Mouse (Mus musculus) heart, postnatal 25 days (tissue): ENCODE measurements around the gene Rnf111. TPM values are rescaled to one million over a fixed set of nuclear protein-coding genes. Genes with fewer than 3 reads are reported as not detected.
"Not testable (repeated sequence)": the region's sequence is repeated elsewhere in the genome, so short reads cannot be mapped to it uniquely, and the experiment has no call there.

Experiments used
- DNase-seq: peaks from one replicate; pipeline ENCODE4 v3.0.0; 2022; ENCODE audit warnings: low spot score
- intact Hi-C: fragments of 180-260 bp; cut with DNase I; formaldehyde crosslinking; loops from one replicate; pipeline ENCODE4 v1.15.1; 2025
- total RNA-seq, 2 experiments: library from RNA; stranded (reverse); gene quantifications; 2 replicates each; pipeline ENCODE4 v1.2.3; 2021

Rnf111 gene
- total RNA-seq, 2 experiments from 2014 or later: 18.4 to 21.2 TPM

DNA sequence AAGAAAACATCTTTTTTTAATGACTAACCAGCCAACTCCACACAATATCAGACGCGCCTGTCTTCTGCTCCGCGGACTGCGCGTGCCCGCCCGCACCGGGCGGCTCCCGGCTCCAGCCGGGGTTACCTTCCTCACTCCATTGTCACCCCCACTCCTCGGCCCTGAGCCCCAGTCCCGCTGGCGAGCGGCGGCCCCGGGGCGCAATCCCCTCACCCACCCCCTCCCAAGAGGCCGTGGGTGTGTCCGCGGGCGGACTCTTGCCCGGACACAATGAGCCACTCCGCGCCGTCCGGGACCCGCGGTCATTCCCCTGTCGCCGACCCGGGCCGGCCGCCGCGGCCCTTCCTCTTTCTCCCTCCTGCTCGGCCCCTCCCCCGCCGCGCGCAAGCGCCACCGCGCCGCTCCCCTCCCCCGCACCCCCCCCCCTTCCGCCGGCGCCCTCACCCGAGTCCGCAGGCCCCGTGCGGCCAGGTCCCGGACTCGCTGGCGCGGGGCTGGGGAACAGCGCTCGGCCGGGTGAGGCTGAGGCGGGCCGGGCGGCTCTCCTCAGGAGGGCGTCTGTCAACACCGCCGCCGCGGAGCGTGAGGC lies 416 bp downstream of the Rnf111 start:
- intact Hi-C loops: loop anchor here (5.0 kb wide), 1 partner anchor 81 kb away; the partner anchor contains the start of gene Ccnb2
- peak; percentile 31 for DNase-seq

DNA sequence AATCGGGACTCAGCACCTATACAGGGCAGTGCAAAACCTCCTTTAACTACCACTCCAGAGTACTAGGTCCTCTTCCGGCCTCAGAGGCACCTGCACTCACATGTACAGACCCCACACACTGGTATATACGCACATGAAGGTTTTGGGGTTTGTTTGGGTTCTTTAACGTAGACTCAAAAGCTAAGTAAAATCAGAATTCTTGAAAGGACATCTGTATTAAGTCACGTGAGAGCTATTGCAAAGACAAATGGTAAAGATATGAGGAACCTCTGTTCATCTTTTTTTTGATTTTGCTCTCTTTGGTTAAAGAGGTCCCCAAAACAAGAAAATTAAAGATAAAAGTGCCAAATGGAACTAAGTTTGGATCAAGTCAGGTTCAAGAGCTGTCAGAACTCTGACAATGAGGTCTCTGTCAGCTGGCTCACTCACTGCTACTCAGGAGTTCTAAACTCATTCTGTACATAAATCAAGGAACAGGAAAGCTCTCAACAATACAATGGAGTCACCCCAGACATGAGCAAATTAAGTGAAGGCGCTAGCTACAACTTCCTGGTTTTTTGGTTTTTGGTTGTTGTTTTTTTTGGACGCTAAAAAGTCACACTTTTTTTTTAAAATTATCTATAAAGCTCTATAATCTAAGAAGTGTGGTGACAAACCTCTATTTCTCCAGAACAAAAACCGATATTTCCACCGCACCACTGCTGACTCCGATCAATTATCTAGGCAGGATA lies 1.1 kb downstream of the Rnf111 start:
- intact Hi-C loops: loop anchor here (5.0 kb wide), 1 partner anchor 80 kb away; the partner anchor contains the start of gene Ccnb2

DNA sequence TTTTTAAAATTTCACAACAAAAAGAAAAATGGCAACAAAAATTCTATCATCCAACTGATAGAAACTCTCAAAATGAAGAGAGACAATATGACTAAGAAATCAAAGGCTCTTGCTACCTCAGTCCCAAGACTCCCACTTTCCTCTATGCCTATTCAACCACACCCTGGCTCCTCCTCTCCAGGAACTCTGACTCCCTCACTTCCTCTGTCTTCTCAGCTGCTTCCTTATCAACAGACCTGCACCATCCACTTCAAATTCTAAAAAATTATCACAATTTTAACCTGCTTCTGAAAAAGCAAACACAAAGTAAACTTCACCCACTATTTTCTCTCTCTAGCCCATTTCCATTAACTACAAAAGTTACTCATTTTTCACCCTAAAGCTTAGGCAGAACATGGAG lies 6.5 kb downstream of the Rnf111 start:
- no peak for DNase-seq
- intact Hi-C loops: no loop called here

More for the DNA sequence above, 1.1 kb downstream of the Rnf111 start:
- DNase-seq: no peak

DNA sequence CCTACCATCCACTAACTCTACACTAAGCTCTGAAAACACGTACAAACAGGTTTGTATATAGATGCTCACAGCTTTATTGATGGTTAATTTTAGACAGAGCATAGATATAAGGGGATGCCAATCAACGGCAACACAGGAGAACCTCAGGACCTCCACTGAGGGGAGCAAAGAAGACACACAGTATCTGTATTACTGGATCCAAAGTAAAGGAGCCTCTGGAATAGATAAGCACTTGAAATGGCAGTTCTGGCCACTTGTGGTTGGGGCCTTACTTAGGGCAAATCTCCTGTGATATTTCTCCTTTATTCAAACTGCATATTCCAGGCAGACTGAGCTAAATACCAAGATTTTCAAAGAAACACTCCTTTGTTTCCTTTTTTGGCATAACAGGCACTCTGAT lies 10.5 kb downstream of the Rnf111 start:
- DNase-seq: no peak
- intact Hi-C loops: no loop called here

DNA sequence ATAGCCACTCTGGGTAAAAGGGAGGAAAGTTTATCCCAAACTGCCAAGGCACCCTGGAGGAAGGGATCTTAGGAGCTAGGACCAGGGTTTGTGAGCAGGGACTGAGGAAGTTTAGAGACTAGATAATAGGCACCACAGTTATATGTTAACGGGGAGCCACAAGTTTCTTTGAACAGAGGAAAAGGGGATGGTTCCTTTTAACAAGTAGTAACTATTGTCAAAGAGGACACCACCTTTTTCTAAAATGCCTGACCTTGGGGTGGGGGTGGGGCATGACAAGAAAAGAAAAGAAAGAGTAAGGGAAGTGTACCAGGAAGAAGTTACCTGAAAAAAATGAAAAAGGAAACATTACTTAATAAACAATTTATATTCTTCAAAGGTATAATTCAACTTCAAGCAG lies 12.3 kb downstream of the Rnf111 start:
- intact Hi-C loops: no loop called here
- DNase-seq: no peak

DNA sequence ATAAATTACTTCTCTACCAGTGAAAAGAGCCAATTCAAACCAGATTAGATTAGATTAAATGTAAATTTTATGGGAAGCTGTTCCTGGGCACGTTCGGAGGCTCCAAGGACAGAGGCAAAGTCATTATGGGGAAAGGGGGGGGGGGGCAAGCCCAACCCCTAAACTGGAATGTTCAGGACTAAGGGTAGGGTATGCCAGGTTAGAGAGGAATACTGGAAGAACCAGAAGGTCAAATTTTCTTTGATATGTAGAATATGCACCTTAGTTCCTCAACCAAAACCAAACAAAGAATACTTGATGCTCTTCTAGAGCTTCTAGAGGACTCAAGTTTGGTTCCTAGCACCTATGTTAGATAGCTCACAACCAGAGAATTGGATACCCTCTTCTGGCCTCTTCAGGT lies 16.1 kb downstream of the Rnf111 start:
- intact Hi-C loops: no loop called here
- DNase-seq: no peak

DNA sequence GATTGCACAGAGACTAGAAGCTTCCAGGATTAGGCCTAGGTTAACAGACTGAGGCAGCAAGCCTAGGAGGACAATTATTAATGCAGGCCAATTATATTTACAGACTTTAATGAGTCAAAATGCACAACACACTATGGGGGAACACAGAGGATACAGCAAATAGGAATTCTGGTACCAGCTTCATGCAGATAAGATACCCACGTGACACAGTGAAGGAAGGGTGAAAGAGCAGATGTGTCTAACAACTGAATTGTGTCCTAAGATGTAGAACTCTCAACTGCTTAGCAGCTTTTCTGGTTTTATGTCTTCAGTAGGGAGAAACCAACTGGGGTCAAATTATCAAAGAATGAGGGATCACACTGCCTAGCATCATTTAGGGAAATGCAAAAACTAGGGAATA lies 17.7 kb downstream of the Rnf111 start:
- intact Hi-C loops: no loop called here
- no peak for DNase-seq

DNA sequence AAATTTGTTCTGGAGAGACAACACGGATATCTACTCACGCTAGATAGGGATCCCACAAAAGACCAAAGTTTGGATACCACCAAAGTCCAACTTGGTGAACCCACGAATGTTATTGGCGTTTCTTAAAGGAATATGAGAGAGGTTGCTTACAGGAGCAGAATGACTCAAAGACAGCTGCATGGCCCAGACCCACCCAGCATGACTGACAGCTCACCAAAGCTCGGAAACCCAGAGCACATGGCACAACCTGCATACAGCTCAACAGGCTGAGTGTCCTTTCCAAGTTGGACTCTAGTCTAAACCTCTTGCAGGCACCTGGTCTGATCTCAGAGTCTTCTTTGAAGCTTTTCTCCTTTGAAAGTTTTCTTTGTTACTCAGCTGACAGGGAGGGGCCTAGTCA lies 20.0 kb downstream of the Rnf111 start:
- no peak for DNase-seq
- intact Hi-C loops: no loop called here

DNA sequence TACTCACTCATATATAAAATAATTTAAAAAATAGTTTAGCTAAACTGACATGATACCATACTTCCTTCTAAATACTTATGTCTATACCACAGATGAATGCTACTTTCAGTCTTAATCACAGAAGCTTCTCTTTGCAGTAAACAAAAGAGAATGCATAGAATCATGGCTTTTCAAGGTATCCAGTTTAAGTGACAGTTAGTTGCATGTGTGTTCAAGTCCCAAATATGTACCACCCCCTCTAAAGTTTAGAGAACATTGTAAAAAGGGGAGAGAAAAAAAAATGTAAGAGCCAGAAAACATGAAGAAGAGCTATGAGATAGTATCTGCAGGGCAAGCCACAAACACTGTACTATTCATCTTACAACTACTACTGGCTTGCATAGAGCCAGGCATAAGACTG lies 21.7 kb downstream of the Rnf111 start:
- no peak for DNase-seq
- intact Hi-C loops: no loop called here

DNA sequence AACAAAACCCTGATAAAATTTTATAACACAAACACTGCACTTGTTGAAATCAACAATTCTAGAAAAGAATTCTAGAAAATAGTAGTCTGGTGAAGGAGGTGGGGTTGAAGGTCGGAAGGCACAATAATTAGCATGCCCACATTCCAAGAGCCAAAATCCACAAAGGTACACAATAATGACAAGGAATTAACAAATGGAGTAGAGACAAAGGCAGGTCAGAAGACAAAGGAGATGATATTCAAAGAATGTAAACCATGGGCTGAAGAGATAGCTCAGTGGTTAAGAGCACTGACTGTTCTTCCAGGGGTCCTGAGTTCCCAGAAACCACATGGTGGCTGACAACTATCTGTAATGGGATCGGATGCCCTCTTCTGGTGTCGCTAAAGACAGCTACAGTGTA lies 26.3 kb downstream of the Rnf111 start:
- intact Hi-C loops: no loop called here
- no peak for DNase-seq

DNA sequence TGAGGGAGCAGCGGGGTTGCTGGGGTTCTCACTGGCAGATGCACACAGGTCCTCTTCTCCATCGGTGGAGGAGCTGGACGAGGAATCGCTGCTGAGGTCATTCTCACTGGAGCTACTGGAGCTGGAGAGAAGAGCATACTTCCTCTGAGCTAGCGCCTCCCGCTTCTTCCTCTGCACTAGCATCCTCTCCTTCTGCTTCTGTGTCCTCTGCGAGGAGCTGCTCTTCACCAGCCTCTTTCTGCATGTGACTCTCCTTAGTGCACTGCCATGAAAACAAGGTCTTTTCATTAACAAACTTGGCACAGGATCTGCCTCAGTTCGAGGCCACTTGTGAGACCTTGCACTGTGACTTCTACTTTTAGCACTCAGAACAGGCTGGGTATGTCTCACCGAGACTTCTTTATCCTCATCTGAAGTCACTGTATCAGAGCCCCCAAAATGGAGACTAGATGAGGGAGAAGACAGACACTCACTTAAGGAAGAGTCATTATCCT lies 27.7 kb downstream of the Rnf111 start:
- no peak for DNase-seq
- intact Hi-C loops: no loop called here

DNA sequence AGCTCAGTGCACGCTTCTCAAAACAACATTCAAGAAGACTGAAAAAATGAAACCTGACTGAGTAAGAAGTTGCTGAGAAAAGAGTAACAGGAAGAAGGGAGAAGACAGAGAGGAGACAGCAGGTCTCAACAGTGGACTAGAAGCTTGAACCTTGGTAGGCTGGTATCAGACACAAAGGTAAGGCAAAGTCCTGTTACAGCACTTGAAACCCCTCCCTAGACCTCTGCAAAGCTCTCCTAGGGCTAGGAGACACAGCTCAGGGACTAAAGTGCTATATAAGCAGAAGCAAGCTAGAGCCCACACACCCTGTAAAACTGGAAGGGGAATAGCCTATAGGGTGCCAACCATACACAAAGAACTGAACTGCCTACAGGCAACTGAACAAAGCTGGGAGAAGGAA lies 30.1 kb downstream of the Rnf111 start:
- no peak for DNase-seq
- intact Hi-C loops: no loop called here

DNA sequence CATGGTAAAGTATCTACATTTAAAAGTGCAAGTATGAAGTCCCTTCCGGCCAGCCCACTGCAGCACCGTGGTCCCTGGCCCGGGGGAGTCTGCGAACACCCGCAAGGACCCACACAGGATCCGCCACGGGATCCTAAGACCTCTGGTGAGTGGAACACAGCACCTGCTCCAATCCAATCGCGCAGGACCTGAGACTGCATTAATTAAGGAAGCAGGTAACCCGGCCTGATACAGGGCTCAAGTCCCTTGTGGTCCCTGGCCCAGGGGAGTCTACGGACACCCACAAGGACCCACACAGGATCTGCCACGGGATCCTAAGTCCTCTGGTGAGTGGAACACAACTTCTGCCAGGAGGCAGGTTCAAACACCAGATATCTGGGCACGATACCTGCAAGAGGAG lies 40.4 kb downstream of the Rnf111 start:
- DNase-seq, intact Hi-C loops: not testable (repeated sequence)

DNA sequence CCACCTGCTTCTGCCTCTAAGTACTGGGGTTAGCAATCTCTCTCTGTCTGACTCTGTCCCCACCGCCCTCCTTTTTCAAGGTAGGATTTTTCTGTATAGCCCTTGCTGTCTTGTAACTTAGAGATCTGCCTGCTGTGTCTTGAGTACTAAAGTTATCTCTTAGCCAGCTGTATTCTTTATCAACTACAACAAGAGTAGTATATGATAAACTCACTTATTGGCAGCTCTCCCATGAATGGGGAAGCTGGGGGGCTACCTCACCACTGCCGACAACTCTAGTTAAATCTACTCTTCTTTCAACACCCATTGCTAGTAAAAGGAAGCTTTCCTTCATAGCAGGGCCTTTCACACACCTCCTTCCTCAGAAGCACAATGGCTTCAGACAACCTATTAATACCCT lies 51.2 kb downstream of the Rnf111 start:
- intact Hi-C loops: no loop called here
- no peak for DNase-seq

DNA sequence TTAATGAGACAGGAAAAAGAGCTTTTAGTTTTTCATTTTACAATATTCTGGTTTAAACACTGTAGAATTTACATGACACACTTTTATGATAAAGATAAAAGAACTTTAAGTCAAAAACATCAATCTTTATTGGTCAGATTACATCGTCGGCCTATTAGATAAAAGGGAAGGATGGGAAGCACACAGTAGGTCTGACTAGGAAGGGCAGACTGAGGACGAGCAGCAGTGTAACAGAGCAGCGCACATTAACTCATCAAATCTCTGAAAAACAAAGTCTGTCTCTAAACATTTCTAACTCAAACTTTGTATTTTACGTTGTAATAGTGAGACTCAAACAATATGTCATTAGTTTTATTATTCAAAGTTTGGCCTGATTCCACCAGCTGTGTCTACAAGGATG lies 54.5 kb downstream of the Rnf111 start:
- intact Hi-C loops: loop anchor here (10.0 kb wide), 1 partner anchor 136 kb away; no protein-coding TSS in a partner anchor
- DNase-seq: no peak

DNA sequence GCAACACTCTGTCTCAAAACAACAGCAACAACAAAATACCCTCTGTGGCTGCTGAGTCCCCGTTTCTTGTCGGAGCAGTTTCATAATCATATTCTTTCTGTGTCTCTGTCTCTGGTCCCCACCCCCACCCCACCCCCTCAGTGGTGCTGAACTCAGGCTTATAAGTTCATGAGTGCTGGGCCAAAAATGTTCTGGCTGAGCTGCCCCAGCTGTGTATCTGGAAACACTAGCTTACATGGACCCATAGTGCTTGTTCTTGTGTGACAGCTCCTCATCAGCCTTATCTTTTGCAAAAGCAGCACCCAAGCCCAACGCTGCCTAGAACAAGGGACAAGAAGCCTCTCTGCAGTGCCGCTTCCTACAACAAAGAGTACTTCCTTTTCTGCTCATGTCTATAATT lies 63.6 kb downstream of the Rnf111 start:
- intact Hi-C loops: loop anchor here (10.0 kb wide), 1 partner anchor 145 kb away; no protein-coding TSS in a partner anchor
- DNase-seq: peak; percentile 42

DNA sequence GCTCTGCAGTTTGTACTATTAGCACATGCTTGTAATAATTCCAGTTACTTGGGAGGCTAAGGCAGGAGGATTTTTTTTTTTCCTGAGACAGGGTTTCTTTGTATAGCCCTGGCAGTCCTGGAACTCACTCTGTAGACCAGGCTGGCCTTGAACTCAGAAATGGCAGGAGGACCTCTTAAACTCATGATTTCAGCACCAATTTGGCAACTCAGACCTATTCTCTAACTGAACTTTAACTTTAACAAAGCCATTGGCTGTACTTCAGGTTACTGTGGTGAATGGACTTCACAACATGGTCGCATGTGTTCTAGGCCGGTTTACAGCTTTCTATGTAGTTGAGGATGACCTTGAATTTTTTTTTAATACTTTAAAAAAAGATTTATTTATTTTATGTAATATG lies 80.9 kb downstream of the Rnf111 start:
- intact Hi-C loops: loop anchor here (5.0 kb wide), 1 partner anchor 80 kb away; the partner anchor contains the start of gene Rnf111
- DNase-seq: no peak

DNA sequence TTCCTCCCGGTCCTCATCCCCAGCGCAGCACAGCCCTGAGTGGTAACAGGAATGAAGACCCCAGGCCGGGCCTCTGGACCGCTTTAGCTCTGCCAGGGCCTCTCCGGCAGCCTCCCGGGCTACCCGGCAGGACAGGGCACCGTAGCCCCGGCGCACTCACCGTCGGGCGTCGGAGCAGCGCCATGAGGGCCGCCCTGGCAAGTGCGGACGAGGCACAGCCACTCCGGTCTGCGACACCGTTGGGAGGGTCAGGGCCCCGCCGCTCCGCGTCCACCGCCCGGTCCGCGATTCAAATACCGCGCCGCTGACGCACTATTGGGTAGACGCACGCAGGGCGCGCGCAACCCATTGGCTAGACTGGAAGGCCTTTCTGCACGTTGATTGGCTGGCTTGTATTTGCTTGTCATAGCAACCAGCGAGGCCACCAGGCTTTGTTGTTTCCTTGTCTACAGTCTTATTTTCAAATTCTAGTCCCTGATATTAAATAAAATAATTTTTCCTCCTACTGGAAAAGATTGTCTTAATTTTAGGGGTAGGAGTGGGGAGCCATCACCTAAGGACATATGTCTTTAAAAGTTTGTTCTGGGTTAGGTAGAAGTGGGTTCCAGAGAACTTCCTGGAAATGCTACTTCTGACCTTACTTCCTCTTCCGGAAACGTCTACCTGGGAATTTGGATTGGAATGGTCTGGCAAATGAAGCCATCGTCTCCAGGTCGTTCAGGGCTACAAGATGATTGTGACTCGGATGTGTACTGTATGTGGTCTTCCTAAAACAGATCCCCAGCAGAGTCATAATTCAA lies 82.1 kb downstream of the Rnf111 start, which contains the start of gene Ccnb2:
Gene Ccnb2, minus strand, starts transcription at position 291 of the 800 bp plus-strand sequence.
- peak; percentile 73 for DNase-seq
- intact Hi-C loops: loop anchor here (5.0 kb wide), 1 partner anchor 81 kb away; the partner anchor contains the start of gene Rnf111

DNA sequence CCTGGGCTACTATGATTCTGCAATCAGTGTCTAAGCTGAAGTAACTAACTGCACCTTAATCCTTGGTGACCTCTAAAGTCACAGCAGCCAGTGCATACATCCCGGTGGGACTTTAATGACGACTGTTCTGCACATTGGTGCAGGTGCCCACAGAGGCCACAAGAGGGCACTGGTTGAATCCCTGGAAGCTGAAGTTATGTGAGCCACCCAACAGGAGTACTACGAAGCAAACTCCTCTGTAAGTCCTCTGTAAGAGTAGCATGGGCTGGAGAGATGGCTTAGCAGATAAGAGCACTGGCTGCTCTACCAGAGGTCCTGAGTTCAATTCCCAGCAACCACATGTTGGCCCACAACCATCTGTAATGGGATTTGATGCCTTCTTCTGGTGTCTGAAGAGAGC lies 87.1 kb downstream of the Rnf111 start:
- no peak for DNase-seq
- intact Hi-C loops: no loop called here

DNA sequence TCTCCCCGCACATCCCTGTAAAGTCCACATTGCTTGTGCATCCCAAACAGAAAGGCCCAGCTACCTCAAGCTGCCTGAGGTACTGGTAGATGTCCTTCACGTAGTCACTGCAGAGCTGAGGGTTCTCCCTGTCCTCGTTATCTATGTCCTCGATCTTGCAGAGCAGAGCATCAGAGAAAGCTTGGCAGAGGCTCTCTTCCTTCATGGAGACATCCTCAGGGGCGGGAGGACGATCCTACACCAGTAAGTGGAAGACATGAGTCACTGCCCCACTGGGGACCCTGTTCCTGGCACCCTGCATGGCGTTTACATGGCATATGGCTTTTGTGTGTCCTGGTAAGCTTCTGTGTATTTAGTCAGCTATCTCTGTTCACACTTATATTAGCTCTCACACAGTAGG lies 90.5 kb downstream of the Rnf111 start:
- DNase-seq: no peak
- intact Hi-C loops: no loop called here
